Mouse (Mus musculus) spleen, adult 2 months (tissue): ENCODE results near the gene Efna3.

Experiments
- CTCF ChIP-seq: fragments of 200-500 bp; IDR thresholded peaks from 2 replicates; pipeline ENCODE4 v1.5.1; 2011; ENCODE audit warnings: mild to moderate bottlenecking, inconsistent platforms; ENCODE audit not compliant: insufficient read depth, insufficient read length, insufficient replicate concordance; ENCODE audit errors: extremely low read depth
- POLR2A ChIP-seq: fragments of 200-500 bp; IDR thresholded peaks from 2 replicates; pipeline ENCODE4 v1.6.1; 2011; ENCODE audit warnings: low read depth, low read length, inconsistent platforms

DNA sequence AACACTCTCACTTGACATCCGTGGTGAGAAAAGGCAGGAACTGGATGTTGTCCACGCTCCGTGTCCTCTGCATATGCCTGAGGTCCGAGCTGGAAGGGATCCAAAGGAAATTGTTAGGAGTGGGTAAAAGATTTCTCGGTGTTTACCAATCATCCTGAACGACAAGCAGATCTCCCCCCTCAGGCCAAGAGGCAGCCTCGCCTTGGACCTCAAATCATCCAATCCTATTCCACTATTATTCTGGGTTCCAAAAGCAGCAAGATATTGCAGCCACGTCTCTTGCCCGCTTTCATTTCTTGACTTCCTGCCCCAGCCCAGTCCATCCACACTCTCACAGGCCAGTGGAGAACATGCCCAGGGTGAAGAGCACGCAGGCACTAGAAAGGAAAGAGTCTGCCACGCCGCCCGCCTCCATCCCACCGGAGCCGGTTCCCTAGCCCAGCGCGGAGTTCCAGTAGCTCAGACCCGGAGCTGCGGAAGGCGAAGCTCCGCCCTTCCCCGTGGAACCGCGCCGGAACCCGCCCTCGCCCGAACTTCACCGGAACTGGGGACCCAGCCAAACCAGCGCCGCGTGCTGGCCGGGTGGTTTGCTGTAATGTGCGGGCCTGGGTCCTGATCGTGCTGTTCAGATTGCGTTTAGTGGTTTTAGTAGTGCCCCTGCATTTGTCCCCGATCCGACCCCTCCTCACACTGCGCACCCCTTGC lies 52.6 kb downstream of the Efna3 start, which contains the start of gene Slc50a1:
- TF ChIP-seq POLR2A = peak; percentile 77
- peak; percentile 33; the same call in 1 of the 2 replicates for TF ChIP-seq CTCF
